Mouse (Mus musculus): ENCODE results near the gene Cdh16.
"Not testable (repeated sequence)": the region's sequence is repeated elsewhere in the genome, so short reads cannot be mapped to it uniquely, and the experiment has no call there.

The Cdh16 gene

GRCm38 (mm10) chr8:104611613-104612012 is 12.6 kb downstream of the Cdh16 start:
- DNase-seq, result no peak

DNA sequence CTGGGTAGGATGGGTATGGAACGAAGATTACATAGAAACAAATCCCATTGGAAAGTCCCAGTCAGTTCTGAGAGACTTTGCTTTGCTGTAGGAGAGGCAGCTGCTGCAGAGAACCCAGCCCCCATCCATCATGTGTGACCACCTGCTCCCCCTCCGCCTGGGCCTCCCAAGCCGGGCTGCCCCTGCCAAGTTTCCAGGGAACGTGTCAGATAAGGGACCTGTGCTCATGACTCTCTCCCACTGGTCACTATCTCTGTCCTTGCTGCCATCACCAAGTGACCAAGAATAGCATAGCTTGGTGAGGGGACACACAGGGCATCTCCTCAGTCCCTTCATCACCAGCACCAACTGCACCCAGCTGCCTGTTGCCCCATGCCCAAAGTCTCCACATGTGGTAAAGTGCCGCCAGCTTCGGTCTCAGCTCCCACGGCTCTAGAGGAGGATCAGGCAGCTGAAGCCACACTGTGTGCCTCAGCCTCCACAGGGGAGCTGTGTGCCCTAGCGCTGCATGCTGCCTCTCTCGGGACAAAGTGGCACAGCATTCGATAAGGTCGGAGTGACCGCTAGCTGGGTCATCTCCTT is 13.9 kb downstream of the Cdh16 start:
- DNase-seq, result no peak

GRCm38 (mm10) chr8:104609222-104609621 is 15.0 kb downstream of the Cdh16 start:
- no peak for DNase-seq

GRCm38 (mm10) chr8:104607944-104608343 is 16.3 kb downstream of the Cdh16 start:
- DNase-seq, result no peak

- no peak for DNase-seq
These were observed 17.9 kb downstream of the Cdh16 start for GRCm38 (mm10) chr8:104606329-104606728.

- DNase-seq, result no peak
These were observed 21.0 kb downstream of the Cdh16 start for GRCm38 (mm10) chr8:104603245-104603593.

GRCm38 (mm10) chr8:104602468-104603244 is 21.5 kb downstream of the Cdh16 start:
- DNase-seq, result peak; percentile 93

- peak in 1 of 2 experiments; percentile 56 for DNase-seq
These were observed 22.2 kb downstream of the Cdh16 start for GRCm38 (mm10) chr8:104601941-104602371.

- no peak for DNase-seq
These were observed 22.8 kb downstream of the Cdh16 start for GRCm38 (mm10) chr8:104601386-104601785.

DNA sequence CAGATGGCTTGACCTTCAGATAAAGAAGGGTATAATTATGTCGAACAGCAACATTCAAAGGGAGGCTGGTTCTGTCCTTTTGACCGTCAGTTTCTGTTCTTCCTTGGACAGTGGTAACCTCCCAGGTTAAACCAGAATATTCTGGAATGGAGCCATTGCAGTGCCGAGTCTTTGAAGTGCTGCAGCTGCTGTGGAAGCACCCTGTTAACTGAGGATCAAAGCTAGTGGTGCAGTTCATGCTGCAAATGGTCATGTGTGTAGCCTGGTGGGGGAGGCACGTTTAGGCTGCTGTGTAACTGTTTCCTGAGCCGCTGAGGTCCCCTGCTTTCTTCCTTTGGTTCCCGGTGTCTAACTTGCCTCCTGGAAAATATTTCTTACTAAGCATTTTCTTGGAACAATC is 25.7 kb downstream of the Cdh16 start:
- peak; percentile 78 to 81 for DNase-seq

DNA sequence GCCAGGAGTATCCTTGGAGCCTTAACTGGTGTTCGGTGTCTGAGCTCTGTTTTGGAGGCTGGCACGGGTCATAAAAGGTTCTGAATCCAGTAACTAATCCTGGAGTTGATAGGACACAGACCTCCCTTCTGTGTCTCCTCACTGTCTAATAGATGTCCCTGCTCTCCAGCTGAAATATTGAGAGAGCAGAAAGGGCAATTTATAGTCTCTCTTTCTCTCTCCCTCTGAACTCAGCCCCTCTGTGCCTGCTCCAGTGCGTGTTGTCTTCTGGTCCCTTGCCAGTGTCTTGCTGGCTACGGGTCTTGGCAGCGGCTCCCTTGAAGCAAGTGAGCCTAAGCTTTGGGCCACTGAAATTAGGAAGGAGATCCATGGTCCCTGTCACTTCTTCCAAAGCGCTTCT is 26.5 kb downstream of the Cdh16 start:
- peak; percentile 69 to 72 for DNase-seq

DNA sequence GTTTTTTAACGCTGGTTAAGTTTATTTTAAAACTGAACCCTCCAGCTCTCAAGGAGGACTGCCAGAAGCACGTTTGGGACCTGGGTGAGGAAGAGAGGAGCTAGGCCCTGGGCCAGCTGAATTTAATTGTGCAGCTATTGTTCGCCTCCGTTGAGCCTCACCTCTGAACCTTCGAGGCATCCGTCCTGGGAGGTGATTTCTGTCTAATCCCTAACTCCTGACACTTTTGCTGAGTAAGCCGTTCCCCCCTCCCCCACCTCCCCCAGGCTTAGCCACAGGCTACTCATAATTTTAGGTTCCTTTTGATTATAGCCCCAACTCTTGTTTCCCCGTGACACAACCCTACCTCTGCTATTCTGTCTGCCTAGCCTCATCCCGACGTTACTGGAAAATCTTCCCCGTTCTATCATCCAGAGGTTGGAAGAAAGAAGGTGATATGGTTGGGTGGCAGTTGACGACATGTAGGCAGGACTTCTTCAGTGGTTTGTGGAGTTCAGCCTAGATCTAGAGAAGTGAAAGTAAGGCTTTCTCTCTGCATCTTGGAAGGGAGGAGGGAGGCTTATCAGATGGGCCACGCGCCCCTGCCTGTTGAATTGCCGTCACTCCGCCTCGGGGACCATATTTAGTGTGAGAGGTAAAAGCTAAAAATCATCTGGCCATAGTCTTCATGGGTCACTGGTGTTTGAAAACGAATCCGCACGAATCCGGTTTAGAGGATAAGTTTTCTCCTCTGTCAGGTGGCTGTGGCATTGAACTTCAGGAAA is 28.2 kb downstream of the Cdh16 start:
- peak; percentile 54 to 67 for DNase-seq

GRCm38 (mm10) chr8:104594611-104595362 is 29.4 kb downstream of the Cdh16 start:
- no peak for DNase-seq

DNA sequence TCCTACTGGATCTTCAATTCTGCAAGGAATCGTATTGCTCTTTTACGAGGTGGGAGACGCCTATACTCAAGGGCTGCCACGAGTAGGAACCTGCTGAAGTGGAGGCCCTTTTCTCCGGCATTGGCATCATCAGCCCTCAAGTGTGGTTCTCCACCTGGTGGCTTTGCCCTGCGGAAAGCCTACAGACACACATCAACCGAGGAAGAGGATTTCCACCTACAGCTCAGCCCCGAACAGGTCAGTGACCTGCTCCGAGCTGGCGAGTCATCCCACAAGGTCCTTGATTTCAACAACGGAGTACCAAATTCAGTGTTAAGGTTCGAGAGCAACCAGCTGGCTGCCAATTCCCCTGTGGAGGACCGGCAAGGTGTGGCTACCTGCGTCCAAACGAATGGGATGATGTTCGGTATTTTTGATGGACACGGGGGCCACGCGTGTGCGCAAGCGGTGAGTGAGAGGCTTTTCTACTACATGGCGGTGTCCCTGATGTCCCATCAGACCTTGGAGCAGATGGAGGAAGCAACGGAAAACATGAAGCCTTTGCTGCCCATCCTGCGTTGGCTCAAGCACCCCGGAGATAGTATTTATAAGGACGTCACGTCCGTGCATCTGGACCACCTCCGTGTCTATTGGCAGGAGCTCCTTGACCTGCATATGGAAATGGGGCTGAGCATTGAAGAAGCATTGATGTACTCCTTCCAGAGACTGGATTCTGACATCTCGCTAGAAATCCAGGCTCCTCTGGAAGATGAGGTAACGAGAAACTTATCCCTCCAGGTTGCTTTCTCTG is 30.5 kb downstream of the Cdh16 start:
- DNase-seq, result no peak

- DNase-seq, result no peak
These were observed 31.6 kb downstream of the Cdh16 start for GRCm38 (mm10) chr8:104592566-104592965.

GRCm38 (mm10) chr8:104591856-104592255 is 32.3 kb downstream of the Cdh16 start:
- DNase-seq, result peak; percentile 49 to 71

DNA sequence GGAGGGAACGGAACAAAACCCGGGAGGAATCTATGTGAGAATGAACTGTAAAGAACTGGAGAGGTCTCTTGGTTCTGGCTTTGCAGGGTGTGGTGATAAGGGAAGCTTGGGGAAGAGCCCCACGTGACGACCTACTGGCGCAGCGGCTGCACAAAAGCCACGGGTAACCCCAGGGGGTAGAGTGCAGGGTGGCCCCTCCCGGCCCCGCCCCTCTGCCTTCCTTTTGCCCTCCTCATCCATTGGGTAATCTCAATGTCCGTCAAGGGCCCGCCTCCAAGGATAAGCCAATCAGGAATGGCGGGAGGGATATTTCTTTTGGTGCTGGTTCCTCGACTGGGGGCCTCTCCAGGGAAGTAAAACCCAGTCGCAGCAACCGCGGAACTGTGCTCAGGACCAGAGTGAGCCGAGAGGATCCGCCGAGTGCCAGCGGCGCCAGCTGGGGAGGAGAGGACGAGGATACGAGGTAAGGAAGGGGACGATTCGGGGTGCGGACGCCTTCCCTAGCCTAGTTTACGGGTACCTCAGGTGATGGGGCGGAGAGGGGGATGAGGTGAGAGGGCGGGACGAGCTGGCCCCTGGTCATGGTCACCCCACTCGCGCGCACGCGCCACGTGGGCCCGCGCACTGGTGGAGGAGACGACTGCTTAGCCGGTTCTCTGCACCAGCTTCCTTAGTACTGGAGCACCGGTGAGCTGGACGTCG is 32.9 kb downstream of the Cdh16 start, which contains the start of gene Pdp2:
TSS of gene Pdp2 (plus strand) at position 319 of the 702 bp plus-strand sequence.
- DNase-seq, result peak; percentile 92 to 96

DNA sequence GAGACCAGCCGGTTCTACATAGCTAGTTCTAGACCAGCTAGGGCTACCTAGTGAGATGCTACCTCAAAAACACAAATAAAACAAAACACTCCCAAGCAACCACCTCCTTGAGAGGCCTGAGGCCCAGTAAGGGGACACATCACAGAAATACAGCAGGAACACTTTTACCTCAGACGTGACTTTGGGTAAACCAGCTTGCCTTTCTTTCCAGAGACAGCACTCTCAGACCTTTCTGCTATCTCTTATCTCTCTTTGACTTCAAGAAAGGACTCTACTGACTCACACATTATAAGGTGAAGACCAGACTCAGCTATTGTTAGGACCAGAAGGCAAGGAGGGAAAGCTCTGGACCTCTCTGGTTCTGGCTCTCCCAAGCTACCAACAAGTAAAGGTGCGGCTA is 33.9 kb downstream of the Cdh16 start:
- no peak for DNase-seq

GRCm38 (mm10) chr8:104584522-104584921 is 39.7 kb downstream of the Cdh16 start:
- no peak for DNase-seq

- not testable (repeated sequence) for DNase-seq
These were observed 46.6 kb downstream of the Cdh16 start for GRCm38 (mm10) chr8:104577606-104578005.

- DNase-seq, result no peak
These were observed 47.4 kb downstream of the Cdh16 start for GRCm38 (mm10) chr8:104576820-104577219.
